Mouse (Mus musculus) adrenal gland, adult 2 months (tissue): ENCODE results near the gene Pak1. TPM values are rescaled to one million over a fixed set of nuclear protein-coding genes. Genes with fewer than 3 reads are reported as not detected.

ENCODE experiments used
- DNase-seq: peaks from one replicate; pipeline ENCODE4 v3.0.0; 2021
- polyA plus RNA-seq: library from polyadenylated mRNA; depleted of rRNA; stranded (reverse); fragments of >200 nt; gene quantifications from 2 replicates; pipeline ENCODE4 v1.2.3, GENCODE M21; 2012
- total RNA-seq, 2 experiments: library from RNA; stranded (reverse); gene quantifications; 2 replicates each; pipeline ENCODE4 v1.2.3; 2021

Pak1 gene
- total and polyA plus RNA-seq, 3 experiments: 20.5 to 32.2 (median 21.4) TPM

- no peak for DNase-seq
Observed at GRCm38 (mm10) chr7:97777191-97777590, 11.2 kb upstream of the Pak1 start.

DNA sequence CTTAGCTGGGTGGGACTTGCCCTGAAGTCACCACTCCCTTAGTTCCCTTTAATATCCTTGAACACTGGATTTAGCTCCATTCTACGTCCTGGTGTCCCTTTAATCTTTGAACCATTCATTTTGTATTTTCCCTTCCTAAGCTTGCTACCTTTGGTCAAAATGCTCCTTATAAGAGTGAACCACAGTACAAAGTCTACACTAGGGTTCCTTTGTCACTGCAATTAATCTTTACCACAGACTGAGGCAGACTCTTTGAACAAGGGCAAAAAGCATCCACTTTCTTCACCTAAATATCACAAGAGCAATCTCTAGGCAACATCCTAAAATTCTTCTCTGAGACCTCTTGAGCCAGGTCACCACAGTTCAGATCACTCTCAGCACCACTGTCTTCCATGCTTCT lies 8.1 kb upstream of the Pak1 start:
- no peak for DNase-seq

DNA sequence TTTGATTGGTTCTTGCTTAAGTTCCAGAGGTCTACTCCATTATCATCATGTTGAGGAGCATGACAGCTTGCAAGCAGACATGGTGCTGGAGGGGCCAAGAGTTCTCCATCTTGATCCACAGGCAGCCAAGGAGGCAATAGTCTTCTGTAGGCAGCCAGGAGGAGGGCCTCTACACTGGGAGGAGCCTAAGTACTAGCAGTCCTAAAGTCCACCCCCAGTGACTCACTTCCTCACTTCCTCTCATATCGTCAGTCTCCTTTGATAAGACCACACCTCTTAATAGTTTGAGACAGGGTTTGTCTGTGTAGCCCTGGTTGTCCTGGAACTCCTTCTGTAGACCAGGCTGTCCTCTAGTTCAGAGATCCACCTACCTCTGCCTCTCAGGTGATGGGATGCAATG lies 7.5 kb upstream of the Pak1 start:
- DNase-seq: no peak

GRCm38 (mm10) chr7:97781496-97781895 lies 6.8 kb upstream of the Pak1 start:
- no peak for DNase-seq

- no peak for DNase-seq
Observed at GRCm38 (mm10) chr7:97783523-97783922, 4.8 kb upstream of the Pak1 start.

DNA sequence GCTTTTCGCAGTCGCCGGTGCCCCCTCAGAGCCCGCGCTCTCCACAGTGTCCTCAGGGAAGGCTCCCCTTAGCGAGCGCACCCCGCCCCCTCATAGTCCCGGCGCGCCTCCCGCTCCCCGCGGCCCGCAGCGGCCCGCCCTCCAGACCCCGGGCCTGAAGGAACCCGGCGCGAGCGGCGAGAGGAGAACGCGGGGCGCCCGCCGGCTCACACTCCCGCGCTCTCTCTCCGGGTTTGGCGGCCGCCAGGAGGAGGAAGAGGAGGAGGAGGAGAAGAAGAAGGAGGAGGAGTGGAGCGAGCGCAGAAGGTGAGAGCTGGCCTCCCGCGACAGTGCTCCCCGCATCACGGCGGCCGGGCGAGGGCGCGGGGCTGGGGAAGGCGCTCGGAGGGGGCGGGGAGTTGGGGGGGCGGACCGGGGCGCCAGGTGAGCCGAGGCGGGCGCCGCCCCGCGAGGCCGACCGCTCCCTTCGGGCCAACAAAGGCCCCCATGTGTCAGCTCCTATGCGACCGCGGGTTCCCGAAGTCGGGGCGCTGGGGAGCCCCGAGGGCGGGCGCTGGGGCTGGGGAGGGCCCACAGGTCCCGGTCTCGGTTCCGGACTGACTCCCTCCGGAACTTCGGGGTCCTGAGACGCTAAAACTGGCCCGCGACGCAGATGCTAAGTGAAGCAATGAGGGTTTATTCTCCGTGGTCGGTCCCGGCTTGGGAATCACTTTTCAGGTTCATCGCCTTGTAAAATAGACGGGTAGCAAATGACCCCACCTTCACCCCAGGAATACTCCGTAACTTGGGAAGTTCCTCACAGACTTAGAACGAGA lies 535 bp downstream of the Pak1 start:
- no peak for DNase-seq

DNA sequence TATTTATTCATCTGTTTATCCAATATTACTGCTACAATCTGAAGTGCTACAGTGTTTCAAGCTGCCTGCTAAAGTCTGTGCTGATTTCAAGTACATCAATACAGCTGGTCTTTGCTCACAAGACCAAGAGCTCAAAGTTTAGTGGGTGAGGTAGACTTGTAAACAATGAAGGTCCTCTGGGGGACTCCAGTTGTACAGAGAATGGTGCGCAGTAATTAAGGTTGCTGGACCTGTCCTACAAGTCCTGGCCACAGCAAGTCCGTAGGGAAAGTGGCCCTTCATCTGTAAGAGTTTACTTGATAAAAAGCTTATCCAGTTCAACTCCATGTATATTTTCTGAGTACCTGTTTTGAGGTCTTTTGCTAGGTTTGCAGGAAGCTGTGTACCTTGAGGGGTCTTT lies 1.9 kb downstream of the Pak1 start:
- no peak for DNase-seq

- DNase-seq: no peak
Observed at GRCm38 (mm10) chr7:97792324-97792723, 4.0 kb downstream of the Pak1 start.

DNA sequence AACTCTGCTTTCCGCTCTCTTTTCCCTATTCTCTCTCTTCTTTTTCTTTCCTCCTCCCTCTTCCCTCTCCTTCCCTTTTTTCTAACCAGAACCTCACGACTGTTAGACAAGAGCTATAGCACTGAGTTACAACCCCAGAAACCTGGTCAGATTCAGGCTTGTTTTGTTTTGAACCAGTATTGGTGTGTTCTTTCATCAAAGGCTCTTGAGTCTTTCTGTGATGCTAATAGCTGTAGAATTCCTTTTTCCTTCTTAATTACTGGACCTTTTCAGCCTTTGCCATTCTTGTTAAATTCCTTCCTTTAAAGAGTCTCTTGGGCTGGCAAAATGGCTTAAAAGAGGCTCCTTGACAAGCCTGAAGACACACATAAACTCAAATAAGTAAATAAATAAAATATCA lies 14.8 kb downstream of the Pak1 start:
- DNase-seq: no peak

DNA sequence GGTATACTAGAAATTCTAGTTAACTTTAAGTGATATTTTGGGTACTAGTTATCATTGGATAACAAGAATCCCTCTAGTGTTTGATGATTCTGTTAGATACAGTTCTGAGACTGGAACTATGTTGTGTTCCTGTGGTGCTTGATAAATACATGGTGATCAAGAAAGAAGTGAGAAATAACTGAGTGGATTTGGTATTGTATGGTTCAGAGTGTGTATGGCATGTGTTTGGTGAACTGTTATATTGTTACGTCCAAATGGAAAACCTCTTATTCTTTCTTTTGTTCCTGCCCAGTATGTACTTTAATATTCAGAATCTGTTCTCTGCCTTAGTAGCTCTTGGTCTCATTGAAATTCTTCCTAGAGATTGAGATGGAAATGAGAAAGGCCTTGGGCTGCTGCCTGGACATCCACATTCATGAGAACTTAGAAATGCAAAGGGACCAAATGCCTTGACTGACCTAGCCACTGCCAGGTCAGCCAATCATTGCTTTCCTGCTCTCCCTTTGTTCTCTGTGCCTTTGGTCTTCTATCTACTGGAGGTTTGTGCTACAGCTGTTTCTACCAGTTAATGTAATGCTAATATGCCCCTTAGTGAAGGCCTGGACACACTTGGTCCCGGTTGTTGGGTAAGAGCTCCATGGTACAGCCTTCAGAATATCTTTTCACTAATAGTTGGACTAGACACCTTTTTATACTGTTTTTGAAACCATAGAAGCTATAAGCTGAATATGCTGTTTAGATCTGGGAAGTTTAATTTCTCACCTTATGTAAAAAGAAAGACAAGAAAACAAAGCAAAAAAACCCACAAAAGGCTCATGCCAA lies 16.1 kb downstream of the Pak1 start:
- no peak for DNase-seq

DNA sequence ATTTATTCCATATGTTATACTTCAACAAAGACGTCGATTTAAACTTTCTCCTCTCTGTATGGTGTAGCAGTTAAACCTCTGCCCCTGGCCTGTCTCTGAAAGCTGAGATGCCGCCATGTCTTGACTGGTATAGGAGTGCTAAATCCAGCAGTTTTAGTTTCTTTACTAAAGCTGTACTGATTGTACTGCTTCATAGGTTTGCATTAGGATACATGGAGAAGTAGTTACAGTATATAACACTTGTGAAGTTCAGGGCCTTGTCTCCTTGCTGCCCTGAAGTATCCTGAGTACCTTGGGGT lies 16.7 kb downstream of the Pak1 start:
- DNase-seq: no peak

DNA sequence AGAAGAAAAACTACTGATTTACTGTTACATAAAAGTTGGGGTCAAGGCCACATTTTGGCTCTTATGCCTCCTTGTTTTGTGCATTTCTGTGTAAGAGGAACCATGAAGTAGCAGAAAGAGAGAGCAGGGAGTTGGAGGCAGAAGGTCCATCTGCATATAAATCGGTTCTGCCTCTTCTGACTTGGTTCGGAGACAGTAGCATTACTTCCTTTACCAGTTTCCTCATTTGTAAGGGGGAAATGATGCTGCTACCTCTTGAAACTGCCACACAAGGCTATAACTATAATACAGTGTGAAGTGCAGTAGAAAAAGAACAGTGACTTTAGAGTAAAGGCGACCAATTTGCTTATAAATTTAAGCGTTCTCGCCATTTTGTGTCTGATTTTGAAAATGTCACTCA lies 21.0 kb downstream of the Pak1 start:
- no peak for DNase-seq

- DNase-seq: no peak
Observed at GRCm38 (mm10) chr7:97821875-97822274, 33.5 kb downstream of the Pak1 start.

DNA sequence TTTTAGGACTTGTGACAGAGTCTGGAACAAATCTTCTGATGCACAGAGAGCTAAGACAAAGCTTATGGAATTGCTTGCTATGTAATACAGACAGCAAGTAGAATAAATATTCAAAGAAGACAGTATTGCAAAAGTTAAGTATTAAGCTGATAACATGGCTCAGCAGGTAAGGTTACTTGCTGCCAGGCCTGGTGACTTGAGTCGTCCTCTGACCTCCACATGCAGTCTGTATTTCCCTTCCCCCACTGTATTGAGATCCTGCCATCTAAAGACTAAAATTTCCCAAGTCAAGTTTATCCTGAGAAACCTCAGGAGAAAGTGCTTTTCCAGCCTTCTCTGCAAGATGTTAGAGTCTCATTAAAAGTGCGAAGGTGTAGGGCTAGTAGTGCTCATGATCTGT lies 40.8 kb downstream of the Pak1 start:
- no peak for DNase-seq

DNA sequence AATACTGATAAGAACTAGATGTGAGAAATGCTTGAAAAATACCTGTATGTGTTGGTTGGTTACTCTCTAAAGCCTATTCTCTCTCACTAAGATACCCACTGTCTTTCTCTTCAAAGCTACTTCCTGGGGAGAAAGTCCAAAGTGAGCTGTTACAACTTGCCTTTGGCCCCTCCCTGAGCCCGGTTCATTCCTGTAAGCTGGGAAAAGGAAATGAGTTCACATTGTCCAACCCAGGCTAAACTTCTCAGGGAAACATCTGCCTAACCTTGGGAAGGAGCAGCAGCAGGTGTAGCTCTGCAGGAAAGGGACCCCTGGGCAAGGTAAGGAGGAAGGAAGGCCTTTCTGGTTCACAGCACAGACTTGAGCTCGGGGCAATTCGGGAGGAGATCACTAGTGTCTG lies 42.4 kb downstream of the Pak1 start:
- no peak for DNase-seq

- DNase-seq: no peak
Observed at GRCm38 (mm10) chr7:97832987-97833386, 44.6 kb downstream of the Pak1 start.

- no peak for DNase-seq
Observed at GRCm38 (mm10) chr7:97838574-97838973, 50.2 kb downstream of the Pak1 start.

- DNase-seq: no peak
Observed at GRCm38 (mm10) chr7:97841311-97841710, 53.0 kb downstream of the Pak1 start.

GRCm38 (mm10) chr7:97842332-97842731 lies 54.0 kb downstream of the Pak1 start:
- DNase-seq: no peak

DNA sequence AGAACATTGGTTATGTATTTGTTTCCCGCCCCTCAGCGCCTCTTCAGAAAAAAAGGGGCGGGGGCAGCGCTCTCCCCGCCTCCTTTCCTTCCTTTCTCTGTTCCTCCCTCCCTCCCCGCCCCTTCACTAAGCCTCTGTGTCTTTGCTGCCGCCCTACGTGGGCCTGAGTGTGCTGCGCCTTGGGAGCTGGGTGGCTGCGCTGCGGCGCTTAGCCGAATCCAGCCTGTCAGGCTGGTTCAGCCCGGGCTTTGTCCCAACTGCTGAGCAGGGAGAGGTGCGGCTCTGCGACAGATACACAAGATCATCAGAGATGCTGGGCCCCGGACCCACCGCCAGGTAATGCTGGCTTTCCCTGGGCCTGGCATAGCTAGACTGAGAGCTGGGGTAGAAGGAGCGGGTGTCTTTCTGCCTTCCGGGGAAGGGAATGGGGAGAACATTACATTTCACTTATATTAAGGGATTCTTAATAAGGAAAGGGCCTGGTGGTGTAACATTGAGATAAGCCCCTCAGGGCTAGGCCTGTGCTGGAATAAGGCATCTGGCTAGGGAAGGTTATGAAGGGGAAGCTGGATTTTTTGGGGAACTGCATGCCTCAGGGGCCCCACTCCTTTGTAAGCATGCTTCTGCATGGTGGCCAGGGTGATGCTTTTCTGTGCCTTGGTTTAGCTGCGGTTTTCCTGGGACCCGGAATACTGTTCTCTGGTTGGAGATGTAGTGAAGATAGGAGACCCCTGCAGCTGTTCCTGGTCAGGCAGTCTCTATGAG lies 54.6 kb downstream of the Pak1 start:
- DNase-seq: peak; percentile 85

- DNase-seq: no peak
Observed at GRCm38 (mm10) chr7:97844419-97844818, 56.1 kb downstream of the Pak1 start.

GRCm38 (mm10) chr7:97845546-97845945 lies 57.2 kb downstream of the Pak1 start:
- DNase-seq: peak; percentile 82

DNA sequence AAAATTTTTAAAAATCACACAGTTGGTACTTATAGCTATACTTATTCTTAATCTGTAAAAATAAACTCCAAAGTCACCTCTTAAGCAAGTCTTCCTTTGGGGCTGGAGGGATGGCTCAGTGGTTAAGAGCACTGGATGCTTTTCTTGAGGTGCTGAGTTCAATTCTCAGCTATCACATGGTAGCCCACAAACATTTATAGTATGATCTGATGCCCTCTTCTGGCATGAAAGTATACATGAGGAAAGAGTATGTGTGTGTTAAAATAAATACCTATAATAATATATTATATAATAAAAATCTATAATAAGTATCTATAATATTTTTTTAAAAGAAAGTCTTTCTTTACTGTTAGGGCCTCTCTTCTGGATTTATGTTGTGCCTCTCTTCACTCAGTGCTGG lies 58.2 kb downstream of the Pak1 start:
- no peak for DNase-seq
